Mouse (Mus musculus) kidney, embryonic 15.5 days (tissue): ENCODE data around the gene Vps9d1. TPM values are rescaled to one million over a fixed set of nuclear protein-coding genes. Genes with fewer than 3 reads are reported as not detected.
"Not testable (repeated sequence)": the region's sequence is repeated elsewhere in the genome, so short reads cannot be mapped to it uniquely, and the experiment has no call there.

ENCODE experiments used
- ATAC-seq: fragments of 200-750 bp; cut with Nextera tagmentation; replicated peaks from 2 replicates; pipeline ENCODE4 v1.8.0; 2017; ENCODE audit warnings: moderate TSS enrichment; ENCODE audit not compliant: low FRiP score
- H3K27ac ChIP-seq: fragments of 300-500 bp; sonication (generic); 2 replicates; pipeline ENCODE4 v1.5.1; 2015; ENCODE audit warnings: mild to moderate bottlenecking, inconsistent platforms
- H3K27me3 ChIP-seq: fragments of 300-500 bp; sonication (generic); 2 replicates; pipeline ENCODE4 v1.6.1; 2015; ENCODE audit warnings: inconsistent platforms
- H3K36me3 ChIP-seq: fragments of 300-500 bp; sonication (generic); 2 replicates; pipeline ENCODE4 v1.6.1; 2015; ENCODE audit warnings: inconsistent platforms
- H3K4me1 ChIP-seq: fragments of 300-500 bp; sonication (generic); 2 replicates; pipeline ENCODE4 v1.6.1; 2015; ENCODE audit warnings: inconsistent platforms
- H3K4me2 ChIP-seq: fragments of 300-500 bp; sonication (generic); 2 replicates; pipeline ENCODE4 v1.6.1; 2015; ENCODE audit warnings: moderate library complexity, mild to moderate bottlenecking, inconsistent platforms
- H3K4me3 ChIP-seq: fragments of 300-500 bp; sonication (generic); replicated peaks from 2 replicates; pipeline ENCODE4 v1.5.1; 2015; ENCODE audit warnings: mild to moderate bottlenecking, inconsistent platforms
- H3K9ac ChIP-seq: fragments of 300-500 bp; sonication (generic); 2 replicates; pipeline ENCODE4 v1.6.1; 2015; ENCODE audit warnings: mild to moderate bottlenecking, inconsistent platforms
- H3K9me3 ChIP-seq: fragments of 300-500 bp; sonication (generic); replicated peaks from 2 replicates; pipeline ENCODE4 v1.6.1; 2016; ENCODE audit warnings: inconsistent platforms
- WGBS: fragments of 180-500 bp; shearing (Covaris S2); methylation state at CpG from one replicate; pipeline ENCODE4 v1.1.7; 2015; ENCODE audit warnings: mixed read lengths; 5-methylcytosine and 5-hydroxymethylcytosine counted together
- polyA plus RNA-seq: library from polyadenylated mRNA; unstranded; fragments of >200 nt; fragmentation: Nextera tagmentation; extraction: Ambion mirVana; gene quantifications from 2 replicates; pipeline ENCODE4 v1.2.1, GENCODE M21; 2015

The Vps9d1 gene
- polyA plus RNA-seq, 1 experiment from 2014 or later, result 25.0 TPM

DNA sequence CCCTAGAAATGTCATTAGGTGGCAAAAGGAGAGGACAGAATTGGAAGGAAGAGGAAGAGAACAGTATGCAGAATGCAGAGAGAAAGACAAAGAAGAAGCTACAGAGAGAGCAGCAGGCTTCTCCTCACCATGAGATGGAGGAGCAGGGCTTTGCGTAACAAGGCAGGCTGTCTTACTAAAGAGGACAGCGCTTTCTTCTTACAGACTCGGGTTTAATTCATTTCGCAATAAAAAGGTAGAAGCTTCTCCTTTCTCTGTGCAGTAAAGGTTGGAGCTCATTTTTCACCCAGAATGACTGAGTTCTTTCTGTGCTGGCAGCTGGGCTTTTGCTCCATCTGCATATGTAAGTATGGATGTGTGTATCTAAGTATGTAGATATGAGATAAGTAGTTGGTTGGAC, 25.7 kb upstream of the Vps9d1 start:
- H3K4me2 ChIP-seq, result no peak overlapping the region
- WGBS, result 92% methylated on average over 4 of the region's 4 CpGs
- no peak for ATAC-seq
- H3K27ac ChIP-seq, result no peak overlapping the region
- H3K36me3 ChIP-seq, result peaks cover 63% of the 10 kb centered on the region
- no peak overlapping the region for H3K4me3 ChIP-seq
- H3K27me3 ChIP-seq, result no peaks in the 10 kb centered on the region
- H3K9ac ChIP-seq, result no peak overlapping the region
- H3K4me1 ChIP-seq, result no peaks in the 10 kb centered on the region
- H3K9me3 ChIP-seq, result no peaks in the 10 kb centered on the region

DNA sequence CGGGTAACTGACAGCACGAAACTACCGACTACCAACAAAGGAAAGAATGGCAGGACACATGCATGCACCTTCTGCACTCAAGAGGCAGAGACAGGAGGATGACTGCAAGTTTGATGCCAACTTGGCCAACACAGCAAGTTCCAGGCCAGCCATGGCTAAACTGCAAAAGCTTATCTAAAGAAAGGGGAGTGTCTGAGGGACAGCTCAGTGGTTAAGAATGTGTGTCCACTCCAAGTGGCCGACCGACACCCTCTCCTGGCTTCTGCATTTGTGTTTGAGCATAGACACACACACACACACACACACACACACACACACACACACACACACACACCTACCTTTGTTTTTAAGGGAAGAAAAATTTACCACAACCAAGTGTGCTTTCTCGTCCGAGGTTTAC, 24.3 kb upstream of the Vps9d1 start:
- Histone ChIP-seq H3K4me2 (no peak overlapping the region), H3K36me3 (peaks cover 71% of the 10 kb centered on the region), H3K9ac (no peak overlapping the region), H3K4me1 (no peaks in the 10 kb centered on the region), H3K27ac (no peak overlapping the region), H3K9me3 (no peaks in the 10 kb centered on the region), H3K4me3 (no peak overlapping the region), H3K27me3 (no peaks in the 10 kb centered on the region)
- ATAC-seq, result no peak
- 69% methylated on average over 7 of the region's 7 CpGs for WGBS

DNA sequence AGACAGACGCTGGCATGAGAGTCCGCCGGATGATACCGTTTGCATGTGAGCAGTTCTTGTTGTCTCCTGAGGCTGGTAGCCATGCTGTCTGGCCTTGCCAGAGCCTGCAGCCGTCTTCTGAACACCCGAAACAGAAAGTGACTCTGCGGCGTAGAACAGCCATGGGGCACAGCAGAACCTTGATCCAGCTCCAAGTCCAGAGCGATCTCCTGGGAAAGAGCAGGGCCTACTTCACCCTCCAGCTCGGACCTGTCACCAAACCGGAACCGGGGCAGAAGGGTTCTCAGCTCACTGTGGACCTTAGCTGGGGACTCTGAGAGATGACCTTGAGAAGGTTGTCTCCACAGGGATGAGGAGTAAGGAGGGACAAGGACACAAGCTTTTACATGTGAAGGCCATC, 20.9 kb upstream of the Vps9d1 start:
- H3K4me1 ChIP-seq, result no peaks in the 10 kb centered on the region; the same call in 1 of the 2 replicates
- no peak for ATAC-seq
- no peak overlapping the region for H3K4me3 ChIP-seq
- H3K36me3 ChIP-seq, result peaks cover 75% of the 10 kb centered on the region
- H3K27ac ChIP-seq, result no peak overlapping the region
- no peaks in the 10 kb centered on the region for H3K27me3 ChIP-seq
- H3K9ac ChIP-seq, result no peak overlapping the region
- no peak overlapping the region for H3K4me2 ChIP-seq
- WGBS, result 95% methylated on average over 12 of the region's 12 CpGs
- no peaks in the 10 kb centered on the region for H3K9me3 ChIP-seq

DNA sequence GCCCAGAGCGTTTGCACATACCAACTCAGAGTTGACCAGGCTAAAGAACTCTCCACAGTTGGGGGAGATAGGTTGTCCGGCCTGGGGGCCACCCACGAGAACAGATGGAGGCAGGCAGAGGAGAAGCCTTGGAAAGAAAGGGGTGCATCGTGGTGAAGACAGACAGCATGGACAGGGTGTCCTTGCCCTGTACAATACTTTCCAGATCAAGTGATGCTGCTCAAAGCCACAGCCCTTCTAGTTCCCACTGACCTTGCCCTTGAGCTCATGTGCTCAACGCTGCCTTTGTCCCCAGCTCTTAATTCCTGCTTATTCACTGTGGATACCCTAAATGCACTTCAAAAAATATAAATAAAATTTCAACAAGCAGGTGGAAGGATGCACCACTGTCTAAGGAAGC, 20.3 kb upstream of the Vps9d1 start:
- Histone ChIP-seq H3K4me2 (no peak overlapping the region), H3K27ac (no peak overlapping the region), H3K27me3 (no peaks in the 10 kb centered on the region), H3K4me3 (no peak overlapping the region), H3K9ac (no peak overlapping the region), H3K36me3 (peaks cover 78% of the 10 kb centered on the region), H3K4me1 (no peaks in the 10 kb centered on the region; the same call in 1 of the 2 replicates), H3K9me3 (no peaks in the 10 kb centered on the region)
- no peak for ATAC-seq
- WGBS, result 75% methylated on average over 5 of the region's 5 CpGs

DNA sequence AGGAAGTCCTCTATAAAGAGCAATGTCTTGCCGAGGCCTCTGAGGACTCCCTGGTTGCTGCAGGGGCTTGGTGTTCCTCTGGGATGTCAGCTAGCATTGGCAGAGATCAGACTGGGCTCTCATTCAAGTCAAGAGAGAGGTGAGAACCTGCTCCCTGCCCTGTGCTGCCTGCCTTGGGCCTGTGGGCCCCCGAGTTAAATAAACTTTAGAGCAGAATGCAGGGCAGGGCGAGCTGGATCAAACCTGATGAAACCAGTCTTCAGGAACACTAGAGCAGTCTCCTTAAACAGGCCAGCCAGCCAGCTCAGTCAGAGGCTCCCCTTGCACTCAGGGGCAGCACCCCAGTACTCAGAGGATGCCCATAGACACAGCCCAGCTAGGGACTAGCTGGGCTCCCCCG, 17.8 kb upstream of the Vps9d1 start:
- no peak overlapping the region for H3K9ac ChIP-seq
- 0 out of 2 replicates have a peak overlapping the region, but pooled peaks have one; percentile 32 for H3K27ac ChIP-seq
- H3K27me3 ChIP-seq, result no peaks in the 10 kb centered on the region
- WGBS, result 71% methylated on average over 4 of the region's 4 CpGs
- peaks cover 4% of the 10 kb centered on the region for H3K4me1 ChIP-seq
- no peaks in the 10 kb centered on the region for H3K9me3 ChIP-seq
- no peak overlapping the region for H3K4me3 ChIP-seq
- ATAC-seq, result no peak; the same call in 1 of the 2 replicates
- peaks cover 91% of the 10 kb centered on the region for H3K36me3 ChIP-seq
- H3K4me2 ChIP-seq, result no peak overlapping the region

DNA sequence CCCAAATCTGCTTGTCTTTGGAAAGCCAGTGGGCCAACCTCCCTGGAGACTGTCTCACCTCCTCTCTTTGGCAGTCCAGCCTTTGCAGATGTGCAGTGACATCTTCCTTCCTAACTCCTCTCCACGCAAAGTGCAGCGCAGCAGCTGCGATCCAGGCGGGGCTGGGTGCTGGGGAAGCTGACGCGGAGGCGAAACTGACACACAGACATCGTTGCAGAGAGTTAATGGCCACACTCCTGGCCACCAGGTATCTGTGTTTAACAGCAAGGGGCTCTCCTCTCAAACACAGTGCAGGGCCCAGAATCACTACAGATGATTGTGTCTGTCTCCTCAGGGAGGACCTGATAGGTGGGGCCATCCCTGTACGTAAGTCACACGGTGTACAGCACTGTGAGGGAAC, 17.0 kb upstream of the Vps9d1 start:
- no peaks in the 10 kb centered on the region for H3K9me3 ChIP-seq
- H3K9ac ChIP-seq, result no peak overlapping the region
- WGBS, result 92% methylated on average over 10 of the region's 10 CpGs
- 0 out of 2 replicates have a peak overlapping the region, but pooled peaks have one; percentile 29 for H3K27ac ChIP-seq
- H3K4me2 ChIP-seq, result no peak overlapping the region
- H3K27me3 ChIP-seq, result no peaks in the 10 kb centered on the region
- ATAC-seq, result no peak
- peaks cover 92% of the 10 kb centered on the region for H3K36me3 ChIP-seq
- no peak overlapping the region for H3K4me3 ChIP-seq
- peaks cover 4% of the 10 kb centered on the region for H3K4me1 ChIP-seq

DNA sequence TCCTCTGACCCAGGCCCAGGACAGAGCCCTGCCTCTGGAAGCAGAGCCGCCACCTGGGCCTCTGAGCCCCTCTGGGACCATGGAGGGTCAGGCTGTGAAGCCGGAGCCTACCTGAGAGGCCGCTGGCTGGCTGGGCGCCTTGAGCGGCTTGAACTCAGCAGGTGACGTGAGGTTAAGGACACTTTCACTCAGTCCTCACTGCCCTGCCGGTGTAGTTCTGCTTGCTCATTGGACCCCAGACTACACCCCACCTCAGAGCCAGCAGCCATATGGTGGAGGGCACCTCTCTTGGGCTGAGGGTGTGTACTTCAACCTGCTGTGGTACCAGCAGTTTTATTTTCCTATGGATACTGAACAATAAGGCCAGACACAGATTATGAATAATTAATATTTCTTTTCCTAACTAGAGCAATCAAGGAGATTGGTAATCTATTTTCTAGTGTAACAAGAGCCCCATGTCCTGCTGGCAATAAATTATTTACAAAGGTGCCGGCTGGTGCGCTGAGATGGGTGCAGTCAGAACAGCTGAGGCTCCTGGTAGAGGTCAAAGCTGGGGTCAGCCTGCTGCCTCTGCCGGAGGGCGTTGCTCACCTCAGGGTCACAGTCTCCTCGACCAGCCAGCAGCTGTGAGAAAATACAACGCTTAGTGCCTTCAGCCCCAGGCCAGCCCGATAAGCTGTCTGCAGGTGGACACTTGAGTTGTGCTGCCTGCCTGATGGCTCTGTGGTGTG, 13.9 kb upstream of the Vps9d1 start:
- H3K4me1 ChIP-seq, result peaks cover 4% of the 10 kb centered on the region
- WGBS, result 56% methylated on average over 14 of the region's 14 CpGs
- no peak overlapping the region for H3K9ac ChIP-seq
- ATAC-seq, result peak; percentile 66
- H3K9me3 ChIP-seq, result no peaks in the 10 kb centered on the region
- no peaks in the 10 kb centered on the region for H3K27me3 ChIP-seq
- no peak overlapping the region for H3K4me2 ChIP-seq
- peak overlapping the region; percentile 66 for H3K27ac ChIP-seq
- H3K36me3 ChIP-seq, result peaks cover 95% of the 10 kb centered on the region
- H3K4me3 ChIP-seq, result no peak overlapping the region

DNA sequence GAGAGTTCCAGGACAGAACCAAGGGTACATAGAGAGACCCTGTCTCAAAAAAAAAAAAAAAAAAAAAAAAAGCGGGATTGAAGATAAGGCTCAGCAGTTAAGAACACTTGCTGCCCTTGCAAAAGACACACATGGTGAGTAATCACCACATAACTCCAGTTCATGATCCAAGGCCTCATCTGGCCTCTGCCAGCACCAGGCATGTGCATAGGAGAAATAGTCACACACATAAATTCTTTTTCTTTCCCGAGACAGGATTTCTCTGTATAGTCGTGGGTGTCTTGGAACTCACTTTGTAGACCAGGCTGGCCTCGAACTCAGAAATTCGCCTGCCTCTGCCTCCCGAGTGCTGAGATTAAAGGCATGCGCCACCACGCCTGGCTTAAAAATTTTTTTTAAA, 3.4 kb upstream of the Vps9d1 start:
- H3K4me3 ChIP-seq, H3K27me3 ChIP-seq, H3K4me2 ChIP-seq, H3K27ac ChIP-seq, H3K9me3 ChIP-seq, ATAC-seq, H3K9ac ChIP-seq: not testable (repeated sequence)
- Histone ChIP-seq H3K4me1 (peaks cover 25% of the 10 kb centered on the region), H3K36me3 (peaks cover 62% of the 10 kb centered on the region)
- 91% methylated on average over 8 of the region's 8 CpGs for WGBS

DNA sequence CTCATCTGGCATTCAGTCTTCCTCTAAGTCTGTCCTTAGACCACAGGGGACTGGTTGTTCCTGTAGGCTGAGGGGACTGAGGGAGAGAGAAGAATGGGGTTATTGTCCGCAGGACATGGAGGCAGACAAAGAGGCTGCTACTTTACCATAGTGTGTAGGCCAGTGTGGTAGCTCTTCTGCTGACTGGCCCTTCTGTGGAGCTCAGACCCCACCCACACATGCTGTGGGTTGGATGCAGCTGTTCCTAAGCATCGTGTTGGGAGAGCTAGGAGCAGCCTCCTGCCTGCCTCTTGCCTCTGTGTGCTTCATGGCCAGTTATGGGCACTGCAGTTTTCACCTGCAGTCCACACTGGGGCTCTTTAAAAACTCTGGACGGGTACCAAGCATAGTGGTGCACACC, 3.0 kb upstream of the Vps9d1 start:
- H3K4me2 ChIP-seq, result no peak overlapping the region
- ATAC-seq, result no peak
- H3K4me1 ChIP-seq, result peaks cover 27% of the 10 kb centered on the region
- WGBS, result 87% methylated on average over 3 of the region's 3 CpGs
- H3K9me3 ChIP-seq, result no peaks in the 10 kb centered on the region
- H3K27me3 ChIP-seq, result no peaks in the 10 kb centered on the region
- peaks cover 60% of the 10 kb centered on the region for H3K36me3 ChIP-seq
- H3K27ac ChIP-seq, result no peak overlapping the region
- no peak overlapping the region for H3K4me3 ChIP-seq
- no peak overlapping the region for H3K9ac ChIP-seq

DNA sequence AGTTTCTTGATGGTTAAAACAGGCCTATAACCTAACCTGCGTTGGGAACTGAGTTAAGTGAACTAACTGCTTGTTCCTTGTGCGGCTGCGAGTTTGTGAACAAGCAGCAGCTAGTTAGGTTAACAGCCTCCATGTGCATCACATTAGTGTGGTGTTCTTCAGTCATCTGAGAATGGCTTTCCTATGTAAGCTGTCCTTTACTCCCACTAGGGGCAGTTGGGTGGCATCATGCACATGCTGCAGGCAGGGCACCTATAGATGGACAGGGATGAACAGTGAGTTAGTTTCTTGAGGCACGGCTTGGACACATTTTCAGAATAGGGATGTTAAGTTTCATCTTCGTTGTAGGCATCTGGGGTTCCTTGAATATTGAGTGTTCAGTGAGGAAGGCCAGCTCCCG, 1.0 kb upstream of the Vps9d1 start:
- no peaks in the 10 kb centered on the region for H3K27me3 ChIP-seq
- H3K27ac ChIP-seq, result no peak overlapping the region
- H3K4me1 ChIP-seq, result peaks cover 27% of the 10 kb centered on the region
- H3K4me3 ChIP-seq, result peak overlapping the region; percentile 98
- peaks cover 63% of the 10 kb centered on the region for H3K36me3 ChIP-seq
- peak overlapping the region; percentile 100 for H3K9ac ChIP-seq
- ATAC-seq, result no peak
- WGBS, result 65% methylated on average over 6 of the region's 6 CpGs
- peak overlapping the region; percentile 91 for H3K4me2 ChIP-seq
- H3K9me3 ChIP-seq, result no peaks in the 10 kb centered on the region

DNA sequence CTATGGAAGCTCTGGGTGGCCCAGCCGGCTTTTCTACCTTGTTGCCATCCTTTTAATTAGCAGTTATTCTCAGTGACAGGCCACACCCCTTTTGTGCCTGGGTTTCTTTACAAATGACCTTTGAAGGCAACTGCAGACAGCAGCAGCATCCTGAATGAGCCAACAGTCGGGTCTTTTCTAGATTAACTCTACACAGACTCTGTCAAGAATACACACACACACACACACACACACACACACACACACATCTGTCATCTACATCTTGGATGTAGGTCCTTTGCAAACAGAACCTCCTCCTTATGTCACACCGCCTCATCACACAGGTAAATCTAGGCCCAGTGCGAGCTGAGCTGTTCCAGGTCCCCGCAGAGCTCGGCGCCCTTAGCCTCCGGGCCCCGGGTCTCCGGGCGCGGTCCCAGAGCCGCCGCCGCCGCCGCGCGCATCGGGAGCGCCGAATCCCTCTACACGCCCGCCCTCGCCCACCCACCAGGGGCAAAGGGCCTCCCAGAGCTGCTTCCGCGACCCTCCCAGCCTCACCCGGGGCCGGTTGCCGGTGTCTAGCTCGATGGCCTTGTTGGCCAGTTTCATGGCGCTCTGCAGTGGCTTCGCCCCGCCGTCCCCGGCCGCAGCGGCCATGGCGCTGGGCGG, 573 bp downstream of the Vps9d1 start:
- H3K9me3 ChIP-seq, result no peaks in the 10 kb centered on the region
- peak overlapping the region; percentile 98 for H3K4me3 ChIP-seq
- peak overlapping the region; percentile 90 for H3K27ac ChIP-seq
- no peak; the same call in 1 of the 2 replicates for ATAC-seq
- H3K27me3 ChIP-seq, result no peaks in the 10 kb centered on the region
- WGBS, result under 1% methylated on average over 39 of the region's 40 CpGs
- peaks cover 27% of the 10 kb centered on the region for H3K4me1 ChIP-seq
- H3K36me3 ChIP-seq, result peaks cover 63% of the 10 kb centered on the region
- peak overlapping the region; percentile 91 for H3K4me2 ChIP-seq
- peak overlapping the region; percentile 100 for H3K9ac ChIP-seq

DNA sequence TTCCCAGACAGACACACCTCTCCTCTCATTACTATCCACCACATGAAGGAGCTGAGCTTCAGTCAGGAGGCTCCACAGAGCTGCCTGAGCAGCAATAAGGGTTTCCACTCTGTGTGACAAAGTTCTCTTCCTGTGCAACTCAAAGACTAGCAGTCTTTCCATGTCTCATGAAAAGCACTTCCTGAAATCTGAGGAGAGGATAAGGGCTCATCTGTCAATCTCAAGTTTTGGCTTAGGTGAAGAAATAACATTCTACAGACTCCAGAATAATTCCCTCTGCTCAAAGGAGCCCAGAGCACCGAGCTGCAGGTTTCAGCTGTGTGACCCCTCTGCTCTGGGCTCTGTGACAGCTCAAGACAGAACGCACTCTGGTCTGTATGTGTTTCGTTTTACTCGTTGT, 1.2 kb downstream of the Vps9d1 start:
- no peak for ATAC-seq
- no peak overlapping the region for H3K27ac ChIP-seq

More for the DNA sequence above, 1.2 kb downstream of the Vps9d1 start:
- Histone ChIP-seq H3K4me2 (peak overlapping the region; percentile 91), H3K4me3 (peak overlapping the region; percentile 98), H3K9ac (peak overlapping the region; percentile 100), H3K36me3 (peaks cover 63% of the 10 kb centered on the region), H3K27me3 (no peaks in the 10 kb centered on the region), H3K9me3 (no peaks in the 10 kb centered on the region), H3K4me1 (peaks cover 27% of the 10 kb centered on the region)
- 39% methylated on average over 4 of the region's 4 CpGs for WGBS
